Comparison of ENCODE assay signal across 28 mouse cellular contexts in genomic region chr16:18231047-18231446, GRCm38 (mm10). TPM values are rescaled to one million over a fixed set of nuclear protein-coding genes. Genes with fewer than 3 reads are reported as not detected.
DNase-seq lines count a peak whose midpoint lies in the region; ATAC-seq and TF ChIP-seq lines count a peak whose summit lies in the region.
"Had no signal": no experiment of that assay in that cellular context is flagged by ENCODE, and none has a peak within 500 bp of the region (broad histone marks: within the 10 kb centered on the region; RNA-seq: fewer than 3 reads in every experiment).

No protein-coding gene starts in this region.

- H3K9ac ChIP-seq in heart, embryonic 15.5 days, result no peak overlapping the region
- no peak overlapping the region for H3K9ac ChIP-seq in midbrain, embryonic 13.5 days (replicated peaks)
- H3K9ac ChIP-seq: forebrain, postnatal 0 days; neural tube, embryonic 15.5 days; stomach, embryonic 15.5 days had no signal

- peak; percentile 87 for DNase-seq in heart, adult 11 months
- DNase-seq in heart, adult 18-20 months, result no peak
- no peak for DNase-seq in heart, postnatal 4 days
- peak; percentile 38 to 51 for DNase-seq in thymus, postnatal 10 days (ENCODE audit: low spot score in 2 of 2)
- no peak for DNase-seq in urinary bladder, postnatal 36 days (ENCODE audit: low spot score in 2 of 2)
- DNase-seq: adrenal gland, postnatal 25 days; cerebellum, postnatal 36 days; forebrain, postnatal 0 days; kidney, adult 18-20 months; layer of hippocampus, postnatal 36 days; lung, adult 18-20 months; lung, postnatal 14 days; midbrain, embryonic 14.5 days; right cerebral cortex, postnatal 14 days had no signal

- H3K4me3 ChIP-seq in heart, embryonic 15.5 days, result no peak overlapping the region
- no peak overlapping the region for H3K4me3 ChIP-seq in cortical plate, adult 2 months (ENCODE audit: insufficient read depth, low read length)
- H3K4me3 ChIP-seq in midbrain, embryonic 13.5 days (replicated peaks), result no peak overlapping the region
- H3K4me3 ChIP-seq: forebrain, embryonic 10.5 days; neural tube, embryonic 15.5 days; stomach, embryonic 15.5 days had no signal

- peak overlapping the region; percentile 96 for H3K27ac ChIP-seq in heart, embryonic 15.5 days
- H3K27ac ChIP-seq in cortical plate, adult 2 months (ENCODE audit: insufficient read depth, low read length), result peak overlapping the region; percentile 88
- H3K27ac ChIP-seq in midbrain, embryonic 13.5 days, result no peak overlapping the region
- H3K27ac ChIP-seq: forebrain, embryonic 10.5 days; kidney, postnatal 0 days; neural tube, embryonic 15.5 days; stomach, embryonic 15.5 days had no signal

- 77% methylated on average over 3 of the region's 3 CpGs for WGBS in heart, embryonic 15.5 days
- 89% methylated on average over 3 of the region's 3 CpGs for WGBS in midbrain, embryonic 13.5 days

- no peak for ATAC-seq in heart, embryonic 15.5 days (replicated peaks; ENCODE audit: insufficient number of reproducible peaks, insufficient read depth, low FRiP score, low read depth)
- ATAC-seq in midbrain, embryonic 13.5 days, result no peak
- ATAC-seq: forebrain, postnatal 0 days had no signal

- no peaks in the 10 kb centered on the region for H3K9me3 ChIP-seq in heart, embryonic 15.5 days (replicated peaks)
- no peaks in the 10 kb centered on the region for H3K9me3 ChIP-seq in midbrain, embryonic 13.5 days
- H3K9me3 ChIP-seq: forebrain, embryonic 10.5 days; neural tube, embryonic 15.5 days; stomach, embryonic 15.5 days had no signal

- peaks cover 18% of the 10 kb centered on the region for H3K36me3 ChIP-seq in heart, embryonic 15.5 days
- H3K36me3 ChIP-seq in midbrain, embryonic 13.5 days, result peaks cover 25% of the 10 kb centered on the region

- TF ChIP-seq POLR2A in cortical plate, adult 2 months (IDR thresholded peaks at IDR 0.05; ENCODE audit: extremely low read depth, insufficient read depth, low read length), result no peak

- TF ChIP-seq CTCF in cortical plate, adult 2 months (IDR thresholded peaks at IDR 0.05; ENCODE audit: extremely low read depth, insufficient read depth, low read length), result no peak

- peaks cover 73% of the 10 kb centered on the region for H3K4me1 ChIP-seq in heart, embryonic 15.5 days (replicated peaks)
- H3K4me1 ChIP-seq in cortical plate, adult 2 months (ENCODE audit: control insufficient read depth, insufficient read depth, low read length), result peaks cover 22% of the 10 kb centered on the region
- peaks cover 44% of the 10 kb centered on the region for H3K4me1 ChIP-seq in midbrain, embryonic 13.5 days (replicated peaks)

- no peaks in the 10 kb centered on the region for H3K27me3 ChIP-seq in heart, embryonic 15.5 days
- no peaks in the 10 kb centered on the region for H3K27me3 ChIP-seq in midbrain, embryonic 13.5 days
- H3K27me3 ChIP-seq: CH12.LX; neural tube, embryonic 15.5 days; stomach, embryonic 15.5 days had no signal

- peak overlapping the region; percentile 60 for H3K4me2 ChIP-seq in heart, embryonic 15.5 days
- H3K4me2 ChIP-seq in midbrain, embryonic 13.5 days (replicated peaks), result no peak overlapping the region
- H3K4me2 ChIP-seq: liver, embryonic 11.5 days; neural tube, embryonic 15.5 days; stomach, embryonic 15.5 days had no signal

RNA-seq across cellular contexts. Expression of gene Zdhhc8, which starts 3.9 kb away (rescaled TPM):
- 10 to 100 TPM; 18.1 to 25.1 TPM for total RNA-seq in heart, adult 18-20 months (2021)
- 18.8 and 29.3 TPM in 2 replicates for polyA plus RNA-seq in heart, embryonic 15.5 days (2015; fragmentation: Nextera tagmentation; extraction: Ambion mirVana)
- total RNA-seq in heart, postnatal 4 days (2021), result 10 to 100 TPM; 29.8 to 36.0 TPM
- polyA plus RNA-seq in cortical plate, adult 2 months (2012; rRNA removed), result 176 and 186 TPM in 2 replicates
- 10.1 and 11.9 TPM in 2 replicates for polyA plus RNA-seq in midbrain, embryonic 13.5 days (2015; fragmentation: Nextera tagmentation; extraction: Ambion mirVana)

RNA-seq across cellular contexts. Expression of gene Ccdc188, which starts 13.4 kb away (rescaled TPM):
- not detected for total RNA-seq in heart, adult 18-20 months (2021)
- 0.14 TPM in 1 of 2 replicates, not detected in the other for polyA plus RNA-seq in heart, embryonic 15.5 days (2015; fragmentation: Nextera tagmentation; extraction: Ambion mirVana)
- total RNA-seq in heart, postnatal 4 days (2021), result not detected
- not detected in 2 replicates for polyA plus RNA-seq in cortical plate, adult 2 months (2012; rRNA removed)
- 0.09 TPM in 1 of 2 replicates, not detected in the other for polyA plus RNA-seq in midbrain, embryonic 13.5 days (2015; fragmentation: Nextera tagmentation; extraction: Ambion mirVana)
- total RNA-seq: adrenal gland, postnatal 25 days; forebrain, postnatal 0 days; gastrocnemius, adult 18-20 months; hematopoietic stem cell, adult 5-6 weeks; layer of hippocampus, postnatal 36 days; megakaryocyte, adult 5-6 weeks; MEL had no signal
- polyA plus RNA-seq: forebrain, embryonic 10.5 days; kidney, postnatal 0 days; liver, embryonic 11.5 days; midbrain, embryonic 14.5 days; neural tube, embryonic 15.5 days; stomach, embryonic 15.5 days had no signal

RNA-seq across cellular contexts. Expression of gene Trmt2a, which starts 17.4 kb away (rescaled TPM):
- 10 to 100 TPM; 13.8 to 16.7 TPM for total RNA-seq in heart, adult 18-20 months (2021)
- polyA plus RNA-seq in heart, embryonic 15.5 days (2015; fragmentation: Nextera tagmentation; extraction: Ambion mirVana), result 44.1 and 75.4 TPM in 2 replicates
- 10 to 100 TPM; 30.8 to 32.9 TPM for total RNA-seq in heart, postnatal 4 days (2021)
- polyA plus RNA-seq in cortical plate, adult 2 months (2012; rRNA removed), result 72.9 and 84.7 TPM in 2 replicates
- 100 and 115 TPM in 2 replicates for polyA plus RNA-seq in midbrain, embryonic 13.5 days (2015; fragmentation: Nextera tagmentation; extraction: Ambion mirVana)

RNA-seq across cellular contexts. Expression of gene Ranbp1, which starts 17.5 kb away (rescaled TPM):
- total RNA-seq in heart, adult 18-20 months (2021), result 10 to 100 TPM; 36.3 to 42.5 TPM
- 301 and 339 TPM in 2 replicates for polyA plus RNA-seq in heart, embryonic 15.5 days (2015; fragmentation: Nextera tagmentation; extraction: Ambion mirVana)
- 100 to 1,000 TPM; 130 to 137 TPM for total RNA-seq in heart, postnatal 4 days (2021)
- 92.3 and 95.1 TPM in 2 replicates for polyA plus RNA-seq in cortical plate, adult 2 months (2012; rRNA removed)
- polyA plus RNA-seq in midbrain, embryonic 13.5 days (2015; fragmentation: Nextera tagmentation; extraction: Ambion mirVana), result 519 and 564 TPM in 2 replicates

RNA-seq across cellular contexts. Expression of gene Gm49776, which starts 27.1 kb away (rescaled TPM):
- not detected for total RNA-seq in heart, adult 18-20 months (2021)
- polyA plus RNA-seq in heart, embryonic 15.5 days (2015; fragmentation: Nextera tagmentation; extraction: Ambion mirVana), result 1.2 and 2.4 TPM in 2 replicates
- total RNA-seq in heart, postnatal 4 days (2021), result not detected
- 0.36 TPM in 1 of 2 replicates, not detected in the other for polyA plus RNA-seq in cortical plate, adult 2 months (2012; rRNA removed)
- not detected in 2 replicates for polyA plus RNA-seq in midbrain, embryonic 13.5 days (2015; fragmentation: Nextera tagmentation; extraction: Ambion mirVana)
- total RNA-seq: adrenal gland, postnatal 25 days; forebrain, postnatal 0 days; gastrocnemius, adult 18-20 months; hematopoietic stem cell, adult 5-6 weeks; layer of hippocampus, postnatal 36 days; left cerebral cortex, postnatal 36 days; megakaryocyte, adult 5-6 weeks had no signal

Comparison
In these comparisons a context has a peak if more than half of its experiments do, and no peak if none do; other contexts are left out.
1. DNase-seq: peak in heart, adult 11 months (single experiment) and thymus, postnatal 10 days (2 of 2); none in heart, adult 18-20 months (0 of 2), heart, postnatal 4 days (single experiment) and urinary bladder, postnatal 36 days (0 of 2).